Mouse (Mus musculus): Measurements from ENCODE around the gene Fndc9.

Fndc9 gene

GRCm38 (mm10) chr11:46278140-46278539 is 42.8 kb downstream of the Fndc9 start:
- DNase-seq = no peak

GRCm38 (mm10) chr11:46278709-46279108 is 43.4 kb downstream of the Fndc9 start:
- DNase-seq = no peak

- peak; percentile 50 for DNase-seq
These were observed 47.3 kb downstream of the Fndc9 start for GRCm38 (mm10) chr11:46282612-46283011.

GRCm38 (mm10) chr11:46283800-46284199 is 48.5 kb downstream of the Fndc9 start:
- DNase-seq = peak; percentile 71

GRCm38 (mm10) chr11:46286803-46287202 is 51.5 kb downstream of the Fndc9 start:
- DNase-seq = no peak

- DNase-seq = no peak
These were observed 52.8 kb downstream of the Fndc9 start for GRCm38 (mm10) chr11:46288091-46288490.

GRCm38 (mm10) chr11:46289022-46289421 is 53.7 kb downstream of the Fndc9 start:
- DNase-seq = no peak
